Mouse (Mus musculus): ENCODE results near the gene Olfr1245.
"Not testable (repeated sequence)": the region's sequence is repeated elsewhere in the genome, so short reads cannot be mapped to it uniquely, and the experiment has no call there.

The Olfr1245 gene

DNA sequence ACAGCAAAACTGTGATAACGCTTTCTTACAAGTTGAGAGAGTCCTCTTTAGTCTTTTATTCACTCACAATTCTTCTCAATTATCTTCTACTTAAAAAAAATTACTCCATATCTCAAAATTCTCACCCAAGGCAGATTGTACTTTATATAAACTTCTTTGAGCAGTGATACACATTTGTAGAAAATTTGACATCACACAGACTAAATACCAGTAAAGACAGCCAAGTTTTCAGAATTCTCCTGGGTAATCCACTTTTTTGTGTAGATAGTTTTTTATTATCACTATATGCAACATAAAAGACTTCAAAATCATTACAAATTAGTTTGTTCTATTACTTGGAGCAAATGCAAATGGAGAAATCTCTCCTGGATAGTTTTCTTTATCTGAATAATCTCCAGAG is at the start of gene Olfr1245:
TSS of gene Olfr1245 (minus strand) at position 101 of the 400 bp plus-strand sequence.
- in situ Hi-C loops (cut with MboI) = no loop called here

DNA sequence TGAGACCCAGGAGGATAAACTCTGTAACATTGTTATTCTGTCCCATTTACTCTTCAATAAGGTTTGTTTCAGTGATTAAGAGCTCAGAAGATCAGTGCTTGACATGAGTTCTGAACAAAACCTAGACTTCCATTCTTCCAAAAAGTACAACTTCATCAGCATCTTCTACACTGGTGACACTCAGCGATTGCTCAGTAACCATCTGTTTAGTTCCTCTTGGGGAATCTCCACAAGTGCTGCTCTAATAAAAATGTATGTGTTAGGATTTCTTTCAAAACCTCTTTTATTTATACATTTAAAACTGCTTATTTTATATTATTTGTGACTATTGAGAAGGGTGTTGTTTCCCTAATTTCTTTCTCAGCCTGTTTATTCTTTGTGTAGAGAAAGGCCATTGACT is 39.9 kb upstream of the Olfr1245 start, which contains the start of gene Olfr1248:
TSS of gene Olfr1248 (minus strand) at position 101 of the 400 bp plus-strand sequence.
- in situ Hi-C loops (cut with MboI) = not testable (repeated sequence)

DNA sequence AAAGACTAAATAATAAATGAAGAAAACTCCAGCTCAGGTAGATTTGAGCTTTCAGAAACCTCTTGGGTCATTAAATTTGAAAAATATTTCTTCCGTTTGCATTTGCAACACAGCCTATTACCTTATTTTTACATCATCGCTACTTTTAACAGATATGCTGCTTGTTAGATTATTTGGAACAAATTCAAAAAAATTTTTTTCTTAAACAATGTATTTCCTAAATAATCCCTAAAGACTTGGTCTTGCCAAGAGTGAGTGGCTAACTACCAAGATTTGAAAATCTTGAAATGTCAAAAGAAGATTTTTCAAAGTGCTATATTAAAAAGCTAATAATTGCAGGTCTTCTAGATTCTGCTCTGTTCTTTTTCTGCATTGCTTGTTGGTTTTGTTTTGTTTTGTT is 35.8 kb upstream of the Olfr1245 start, which contains the start of gene Olfr1247:
TSS of gene Olfr1247 (minus strand) at position 101 of the 400 bp plus-strand sequence.
- in situ Hi-C loops (cut with MboI) = no loop called here

DNA sequence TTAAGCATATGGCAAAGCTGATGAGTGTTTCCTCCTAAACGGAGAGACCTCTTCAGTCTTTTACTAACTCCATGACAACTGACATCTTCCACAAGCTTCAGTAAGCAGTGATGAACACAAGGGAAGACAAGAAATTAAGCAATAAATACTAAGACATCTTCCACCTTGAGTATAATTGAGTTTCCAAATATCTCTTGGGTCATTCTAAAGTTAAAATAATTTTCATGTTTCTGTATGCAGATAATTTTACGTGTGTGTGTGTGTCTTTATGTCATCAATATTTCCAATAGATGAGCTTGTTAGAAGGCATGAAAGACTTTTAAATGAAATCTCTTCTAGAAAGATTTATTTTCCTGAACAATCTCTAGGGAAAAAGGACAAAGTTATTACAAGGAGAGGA is 14.8 kb upstream of the Olfr1245 start, which contains the start of gene Olfr1246:
TSS of gene Olfr1246 (minus strand) at position 101 of the 400 bp plus-strand sequence.
- in situ Hi-C loops (cut with MboI) = no loop called here

DNA sequence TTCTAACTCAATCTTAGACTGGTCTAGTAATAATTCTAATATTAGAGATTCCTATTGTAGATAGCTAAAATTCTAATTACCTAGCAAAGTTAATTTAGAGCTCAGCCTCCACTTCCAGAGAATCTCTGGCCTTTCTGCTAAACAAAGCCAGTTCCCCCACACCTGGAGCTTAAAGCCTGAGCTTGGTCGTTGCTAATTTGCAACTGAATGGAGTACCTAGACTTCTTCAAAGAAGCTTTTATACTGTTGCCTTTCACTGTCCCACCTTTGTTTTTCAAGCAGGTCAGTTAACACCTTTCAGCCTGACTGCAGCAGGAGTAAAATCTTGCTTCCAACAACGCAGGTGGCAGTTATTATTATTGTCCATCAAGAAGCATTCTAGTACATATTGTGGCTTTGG is 15.5 kb downstream of the Olfr1245 start:
- in situ Hi-C loops (cut with MboI) = not testable (repeated sequence)

DNA sequence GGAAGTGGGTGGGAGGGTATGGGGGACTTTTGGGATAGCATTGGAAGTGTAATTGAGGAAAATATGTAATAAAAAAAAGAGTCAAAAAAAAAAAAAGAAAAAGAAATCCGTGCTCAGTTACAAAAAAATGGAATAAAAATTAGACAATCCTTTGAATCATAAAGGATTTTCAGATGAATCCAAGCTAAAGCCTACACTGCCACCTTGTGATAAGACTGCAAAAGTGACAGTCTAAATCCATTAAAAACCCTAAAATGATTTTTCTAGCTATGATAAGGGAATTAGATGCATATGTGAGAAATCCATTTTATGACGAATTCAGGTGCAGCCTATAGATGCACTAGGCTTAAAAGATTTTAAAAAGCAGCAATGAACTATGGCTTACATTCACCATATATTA is 33.7 kb downstream of the Olfr1245 start:
- in situ Hi-C loops (cut with MboI) = no loop called here

DNA sequence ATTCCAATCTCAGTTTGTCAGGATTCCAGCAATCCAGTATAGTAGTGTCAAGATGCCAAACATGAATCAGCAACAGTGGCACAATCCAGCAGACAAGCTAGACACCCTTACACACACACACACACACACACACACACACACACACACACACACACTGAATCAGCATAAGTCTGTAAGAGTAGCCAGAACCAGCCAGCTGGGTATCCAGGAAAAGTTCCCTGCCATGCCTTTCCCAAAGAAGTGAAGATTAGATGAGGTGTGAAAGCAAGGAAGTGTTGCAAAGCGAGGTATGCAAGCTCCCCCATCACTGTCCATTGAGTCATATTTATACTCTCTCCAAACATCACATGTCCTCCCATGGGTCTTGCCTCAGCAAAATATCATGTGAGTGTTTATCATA is 38.3 kb downstream of the Olfr1245 start:
- in situ Hi-C loops (cut with MboI) = no loop called here

DNA sequence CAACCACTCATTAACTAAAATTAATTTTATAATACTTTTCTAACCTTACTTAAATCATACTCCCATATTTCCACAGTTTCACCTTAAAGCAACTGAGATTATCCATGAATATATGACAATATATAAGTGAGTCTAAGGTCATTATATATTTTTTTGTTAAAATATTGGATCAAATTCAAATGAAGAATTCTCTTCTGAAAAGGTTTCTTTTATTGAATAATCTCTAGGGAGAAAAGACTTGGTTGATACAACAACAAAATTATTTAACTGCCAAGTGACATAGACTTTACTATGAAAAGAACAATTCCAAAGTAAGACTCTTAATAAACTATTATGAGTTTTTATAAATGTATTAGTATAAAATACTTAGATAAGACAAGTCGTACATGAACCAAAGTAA is 46.9 kb downstream of the Olfr1245 start, which contains the start of gene Olfr1243:
TSS of gene Olfr1243 (minus strand) at position 101 of the 400 bp plus-strand sequence.
- in situ Hi-C loops (cut with MboI) = no loop called here

All from mature B cell (primary cell).